Mouse (Mus musculus) lung, postnatal 14 days (tissue): ENCODE measurements at regions not wholly inside any gene's neighbourhood (a gene's known extent, or its start where the extent isn't known, plus 50 kb on each side); places are given as distances from the start of the nearest gene placed in this dataset.

Source experiments
- DNase-seq: peaks from one replicate; pipeline ENCODE4 v3.0.0; 2021

DNA sequence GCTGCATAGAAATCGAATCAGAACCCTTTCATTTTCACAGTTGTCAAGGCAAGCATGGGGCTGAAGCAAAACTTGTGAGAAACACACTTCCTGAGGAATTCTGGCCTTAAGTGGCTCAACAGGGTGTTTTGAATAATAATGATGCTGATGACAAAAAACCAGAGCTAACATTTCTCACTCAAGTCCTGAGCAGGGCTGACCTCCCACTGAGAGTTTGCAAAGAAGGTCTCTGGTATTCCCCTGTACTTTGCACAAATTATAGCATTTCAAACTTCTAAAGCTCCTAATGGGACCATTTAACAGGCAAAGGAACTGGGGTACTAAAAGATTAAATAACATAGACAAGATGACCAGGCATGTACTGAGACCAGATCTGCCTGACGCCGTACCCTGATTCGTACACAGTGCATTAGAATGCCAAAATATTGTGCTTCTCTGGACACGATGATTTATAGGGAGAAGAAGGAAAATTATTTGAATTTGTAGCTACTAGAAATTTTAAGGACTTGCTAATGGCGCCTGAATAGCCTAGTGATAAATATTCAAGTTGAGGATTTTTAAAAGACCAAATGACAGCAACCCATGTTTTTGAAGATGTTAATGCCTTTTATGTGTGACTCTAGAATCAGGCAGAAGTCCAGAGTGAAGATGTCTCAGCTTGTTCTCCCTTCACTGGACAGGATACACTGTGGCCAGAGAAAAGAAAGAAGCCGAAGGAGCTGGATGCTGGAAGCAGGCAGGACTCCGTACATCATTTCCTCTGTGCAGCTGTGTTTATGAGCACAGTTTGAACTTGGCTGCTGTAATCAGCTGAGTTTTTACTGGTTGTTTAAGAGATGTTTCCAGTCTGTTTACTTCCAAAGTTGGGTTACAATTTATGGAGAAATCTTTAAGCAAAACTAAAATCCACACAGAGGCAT is 1056.7 kb downstream of the Fam19a2 start:
- no peak for DNase-seq

DNA sequence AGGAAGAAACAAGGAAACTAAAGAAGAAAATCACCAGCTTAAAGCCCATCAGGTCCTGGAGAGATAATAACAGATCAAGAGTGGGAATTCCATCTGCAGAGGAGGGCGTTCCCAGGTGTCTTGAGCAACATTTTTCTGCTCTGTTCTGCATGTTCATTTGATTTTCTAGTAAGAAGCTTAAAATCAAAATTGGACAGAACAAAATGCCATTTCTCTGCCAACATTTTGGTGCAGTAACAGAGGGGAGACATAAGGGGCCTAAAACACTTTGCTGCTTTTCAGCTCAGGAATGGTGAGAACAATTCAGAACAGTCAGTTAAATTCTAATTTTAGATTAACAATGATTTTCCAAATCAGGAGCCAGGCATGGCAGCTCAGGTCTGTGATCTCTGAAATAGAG is 1056.8 kb downstream of the Slc16a7 start:
- DNase-seq, result no peak

DNA sequence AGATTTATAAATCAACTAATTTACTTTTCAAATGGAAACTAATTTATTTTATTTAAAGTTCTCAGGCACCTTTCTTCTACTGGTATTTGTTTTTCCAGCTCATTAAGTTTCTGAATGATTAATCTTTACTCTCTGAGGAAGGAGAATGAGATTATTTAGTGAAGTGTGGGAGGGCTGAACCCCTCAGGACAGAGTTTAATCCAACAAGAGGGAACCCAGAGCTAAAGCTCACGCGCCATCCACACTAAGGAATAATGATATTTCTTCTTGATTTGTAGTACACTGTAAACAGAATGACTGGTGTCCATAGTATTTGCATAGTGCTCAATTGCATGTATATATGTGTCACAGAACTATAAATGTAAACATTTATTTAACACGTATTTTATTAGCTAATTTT is 1050.3 kb downstream of the Slc16a7 start:
- no peak for DNase-seq

DNA sequence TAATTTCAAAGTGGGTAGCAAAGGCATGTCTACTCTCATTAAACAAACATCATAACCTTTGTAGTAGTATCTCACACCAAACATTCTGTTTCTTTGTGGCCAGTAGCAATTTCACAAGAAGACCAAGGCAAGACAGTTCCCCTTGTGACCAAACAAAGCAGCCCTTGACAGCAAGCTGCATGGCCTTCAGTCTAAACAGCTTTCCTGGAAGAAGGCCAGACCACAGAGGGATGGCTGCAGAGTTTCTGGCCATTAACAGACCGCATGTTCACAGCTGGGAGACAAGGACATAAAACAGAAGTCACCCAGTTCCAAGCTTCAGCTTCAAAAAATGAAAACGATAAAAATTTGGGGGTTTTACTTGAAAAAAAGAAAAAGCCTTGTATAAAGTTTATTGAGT is 1040.0 kb downstream of the Slc16a7 start:
- peak; percentile 15 for DNase-seq

DNA sequence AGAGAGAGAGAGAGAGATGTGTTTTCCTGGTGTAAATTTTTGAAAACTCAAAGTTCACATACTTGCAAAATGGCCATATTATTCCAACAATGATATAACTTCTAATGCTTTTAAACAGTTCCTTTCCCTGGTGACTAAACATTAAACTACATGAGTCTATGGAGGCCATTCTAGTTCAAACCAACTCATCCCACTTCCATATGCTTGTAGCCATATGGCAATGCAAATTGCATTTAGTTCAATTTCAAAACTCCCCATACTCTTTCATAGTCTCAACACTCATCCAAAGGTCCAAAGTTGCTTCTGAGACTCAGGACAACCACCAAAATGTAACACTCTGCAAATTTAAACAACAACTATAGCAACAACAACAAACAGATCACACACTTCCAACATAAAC is 1026.5 kb downstream of the Slc16a7 start:
- DNase-seq, result no peak

DNA sequence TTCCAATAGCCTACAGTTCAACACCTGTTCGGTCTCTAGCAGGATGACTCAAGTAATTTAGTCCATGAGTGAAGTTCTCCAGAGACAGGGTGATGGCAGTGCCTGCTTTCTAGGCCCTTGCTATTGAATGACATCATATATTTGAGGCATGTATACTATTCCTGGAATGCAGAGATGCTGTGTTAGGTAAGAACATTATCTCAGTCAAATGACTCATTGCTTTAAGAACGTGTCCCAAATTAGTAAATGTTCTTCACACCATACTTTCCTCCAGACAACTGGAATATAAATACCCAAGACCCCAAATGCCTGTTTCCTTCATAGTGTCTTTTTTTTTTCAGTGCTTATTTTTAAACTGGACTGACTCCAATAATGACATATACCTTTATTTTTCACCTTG is 1018.3 kb downstream of the Slc16a7 start:
- no peak for DNase-seq

DNA sequence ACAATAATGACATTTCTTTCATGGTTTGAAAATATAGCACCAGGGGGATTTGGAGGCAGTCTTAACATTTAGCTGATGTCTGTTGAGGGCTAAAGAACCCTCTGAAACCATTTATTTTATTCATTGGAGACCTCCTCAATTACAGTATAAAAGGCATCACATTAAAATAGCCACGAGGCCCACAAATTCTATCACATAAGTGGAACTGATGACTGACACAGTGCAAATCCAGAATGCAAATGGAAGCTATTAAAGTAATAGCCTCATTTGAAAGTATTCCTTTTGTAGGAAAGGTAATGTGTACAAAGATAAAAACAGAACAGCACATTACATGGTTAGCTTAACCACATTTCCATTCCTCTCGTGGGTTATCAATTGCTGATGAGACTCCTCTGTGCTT is 986.6 kb downstream of the Slc16a7 start:
- DNase-seq, result no peak

DNA sequence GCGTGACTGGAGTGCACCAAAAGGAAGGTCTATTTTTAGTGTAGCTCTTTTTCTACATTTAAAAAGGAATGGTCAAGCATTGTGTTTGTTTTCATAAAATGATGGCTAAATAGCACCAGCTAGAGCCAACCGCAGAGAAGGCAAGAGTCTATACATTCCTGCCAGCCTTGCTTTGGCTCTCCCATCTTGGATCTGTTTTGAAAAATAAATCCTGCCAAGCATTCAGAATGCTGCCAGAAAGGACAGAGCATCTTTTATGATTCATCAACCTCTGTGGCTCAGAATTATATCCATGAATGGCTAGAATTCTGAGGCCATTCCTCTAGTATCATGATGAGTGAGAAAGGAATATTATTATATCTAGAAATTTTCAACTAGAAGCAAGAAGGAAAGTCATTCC is 979.6 kb downstream of the Slc16a7 start:
- DNase-seq, result no peak

DNA sequence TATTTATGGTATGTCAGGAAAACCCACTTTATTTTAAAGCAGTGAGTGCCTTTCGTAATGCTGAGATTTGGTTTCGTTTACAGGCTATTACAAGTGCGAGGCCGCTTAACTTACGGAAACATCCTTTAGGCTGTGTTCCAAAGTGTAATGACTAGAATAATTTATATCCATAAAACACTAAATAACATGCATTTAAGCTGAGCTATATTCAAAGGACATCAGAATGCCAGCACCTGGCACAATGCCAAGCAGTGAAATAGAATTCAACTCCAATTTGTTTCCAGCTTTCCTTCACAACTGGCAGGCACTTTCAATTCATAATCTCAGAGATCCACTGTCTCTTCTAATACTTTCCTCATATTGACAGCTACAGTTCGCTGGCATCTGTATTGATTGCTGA is 972.7 kb downstream of the Slc16a7 start:
- DNase-seq, result no peak

DNA sequence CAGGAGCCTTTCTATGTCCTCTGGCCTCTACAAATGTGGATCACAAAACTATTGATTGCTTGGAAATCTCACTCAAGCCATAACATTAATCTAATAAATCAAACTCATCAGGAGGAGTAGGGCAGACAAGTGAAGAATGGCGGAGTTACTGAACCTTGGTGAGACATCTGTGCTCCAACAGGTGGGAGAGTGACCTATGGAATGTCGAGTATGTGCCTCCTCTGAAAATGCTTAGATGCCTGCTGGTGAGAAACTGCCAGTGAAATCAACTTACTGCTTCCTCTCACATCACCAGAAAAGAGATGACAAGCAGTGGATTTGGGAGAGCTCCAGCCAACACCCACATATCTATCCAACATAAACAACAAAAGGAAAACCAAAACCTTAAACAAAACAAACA is 965.8 kb downstream of the Slc16a7 start:
- no peak for DNase-seq
